Mouse (Mus musculus): ENCODE measurements around the gene Stx7.

DNA sequence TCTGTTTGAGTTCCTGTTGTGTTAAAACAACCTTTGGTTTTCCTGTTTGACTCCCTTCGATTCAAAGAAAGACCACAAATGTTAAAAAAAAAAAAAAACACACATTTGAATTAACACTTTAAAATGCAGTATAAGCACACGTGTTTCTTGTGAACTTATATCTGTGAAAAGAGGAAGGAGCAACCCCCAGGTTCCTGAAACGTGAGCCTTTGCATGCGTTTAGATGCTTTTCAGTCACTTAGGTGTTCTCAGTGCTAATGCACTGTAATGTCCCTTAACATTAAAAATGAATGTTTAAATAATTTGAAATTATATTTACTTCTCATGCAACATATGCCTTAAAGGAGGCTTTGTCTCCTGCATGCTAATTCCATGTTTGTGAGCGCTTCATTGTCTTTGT is 41.4 kb upstream of the Stx7 start:
- no peak for TF ChIP-seq CTCF (conservative IDR thresholded peaks at IDR 0.05; ENCODE audit: low read length)
- TF ChIP-seq NANOG (IDR thresholded peaks at IDR 0.05; ENCODE audit: borderline replicate concordance, low read length) = no peak
